Mouse (Mus musculus) fibroblast of lung, adult 2 months (primary cell): ENCODE measurements around the gene Tmem131l.

Experiments
- DNase-seq: peaks from one replicate; pipeline ENCODE4 v3.0.0-alpha.2; 2011; ENCODE audit warnings: low read depth

Tmem131l gene

GRCm38 (mm10) chr3:83978497-83979410 is 61.2 kb downstream of the Tmem131l start:
- DNase-seq: no peak

DNA sequence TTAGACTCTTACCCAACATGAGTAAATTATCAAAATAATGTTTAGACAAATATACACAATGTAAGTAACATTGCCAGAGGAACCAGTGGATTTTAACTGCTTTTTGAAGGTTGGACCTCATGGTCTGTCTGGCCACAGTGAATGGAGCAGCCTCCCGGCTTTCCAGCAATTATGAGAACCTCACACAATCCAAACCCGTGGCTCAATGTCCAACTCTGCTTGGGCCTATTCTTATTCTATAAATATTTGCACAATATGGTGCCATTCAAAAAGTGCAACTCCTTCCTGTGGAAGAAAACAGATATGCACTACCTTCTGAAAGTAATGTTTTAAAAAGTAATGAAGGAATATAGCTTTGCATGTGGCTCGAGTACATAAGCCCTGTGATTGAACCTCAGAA is 62.2 kb downstream of the Tmem131l start:
- DNase-seq: no peak

- no peak for DNase-seq
Observed at GRCm38 (mm10) chr3:83976161-83976560, 63.8 kb downstream of the Tmem131l start.

DNA sequence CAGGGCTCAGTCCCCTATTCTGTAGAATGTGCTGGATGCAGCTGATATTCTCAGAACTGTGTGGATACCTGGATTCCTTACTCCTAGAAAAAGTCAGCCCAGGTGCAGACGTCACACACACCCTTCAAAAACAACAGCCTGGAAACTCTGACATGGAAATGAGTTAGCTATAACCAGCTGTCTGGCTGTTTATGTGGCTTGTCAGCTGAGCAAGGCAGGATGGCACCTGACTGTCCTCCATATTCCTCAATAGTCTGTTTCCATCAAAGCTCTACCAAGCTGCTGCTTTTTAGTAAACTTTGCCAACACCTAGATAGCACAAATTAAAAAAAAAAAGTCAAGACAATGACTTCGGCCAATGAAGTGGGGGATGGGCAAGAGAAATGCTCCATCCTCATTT is 66.6 kb downstream of the Tmem131l start:
- DNase-seq: no peak

- DNase-seq: no peak
Observed at GRCm38 (mm10) chr3:83970629-83971028, 69.3 kb downstream of the Tmem131l start.

DNA sequence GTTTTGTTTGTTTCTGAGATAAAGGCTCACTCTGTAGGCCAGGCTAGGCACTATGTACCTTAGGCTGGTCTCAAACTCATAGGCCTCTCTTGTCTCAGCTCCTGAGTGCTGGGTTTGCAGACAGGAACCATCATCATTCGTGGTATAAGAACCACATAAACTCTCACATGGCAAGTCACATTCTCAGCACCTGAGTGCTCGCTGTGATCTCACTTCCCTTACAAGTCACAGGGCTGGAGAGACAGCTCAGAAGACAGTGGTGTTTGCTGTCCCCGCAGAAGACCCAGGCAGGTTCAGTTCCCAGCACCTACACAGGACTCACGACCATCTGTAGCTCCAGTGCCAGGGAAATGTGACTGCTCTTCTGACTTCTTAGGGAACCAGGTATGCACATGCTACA is 70.9 kb downstream of the Tmem131l start:
- DNase-seq: no peak

GRCm38 (mm10) chr3:83967791-83968190 is 72.2 kb downstream of the Tmem131l start:
- DNase-seq: no peak

DNA sequence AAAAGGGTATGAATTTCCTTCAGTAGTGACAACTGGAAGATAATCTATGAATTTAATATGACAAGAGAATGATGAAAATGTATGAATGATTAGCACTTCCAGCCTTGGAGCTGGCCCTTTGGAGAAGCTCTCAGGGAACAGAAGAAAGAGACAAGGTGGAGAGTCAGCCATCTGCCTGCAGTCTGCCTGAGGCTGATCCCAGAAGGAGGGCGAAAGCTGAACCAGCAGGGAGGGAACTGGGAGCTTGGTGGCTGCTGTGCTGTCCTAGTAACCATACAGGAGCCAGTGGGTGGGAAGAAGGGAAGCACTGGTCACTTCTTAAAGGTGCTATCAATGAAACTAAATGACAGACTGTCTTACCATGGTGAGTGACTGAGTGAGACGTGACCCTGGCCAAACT is 74.6 kb downstream of the Tmem131l start:
- DNase-seq: no peak

DNA sequence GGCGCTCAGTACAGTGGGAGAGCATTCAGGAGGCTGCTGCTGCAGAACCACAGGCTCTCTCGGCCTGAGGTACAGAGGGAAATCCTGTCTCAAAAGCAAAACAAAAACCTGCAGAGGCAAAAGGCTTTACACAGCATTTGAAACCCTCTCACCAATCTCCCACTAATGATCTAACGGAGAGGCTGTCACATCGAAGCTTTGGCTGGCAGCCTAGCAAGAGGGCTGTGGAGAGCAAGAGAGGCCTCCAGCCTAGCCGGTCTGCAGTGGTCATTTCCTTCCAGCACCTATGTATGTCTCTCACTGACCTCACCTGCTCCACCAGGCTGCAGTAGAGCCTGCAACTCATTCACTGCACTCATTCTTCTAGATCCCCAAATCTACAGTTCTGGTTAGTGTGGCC is 76.3 kb downstream of the Tmem131l start:
- DNase-seq: no peak

- DNase-seq: no peak
Observed at GRCm38 (mm10) chr3:83962571-83962970, 77.4 kb downstream of the Tmem131l start.

GRCm38 (mm10) chr3:83962076-83962475 is 77.9 kb downstream of the Tmem131l start:
- no peak for DNase-seq

- DNase-seq: no peak
Observed at GRCm38 (mm10) chr3:83958951-83959681, 80.9 kb downstream of the Tmem131l start.

DNA sequence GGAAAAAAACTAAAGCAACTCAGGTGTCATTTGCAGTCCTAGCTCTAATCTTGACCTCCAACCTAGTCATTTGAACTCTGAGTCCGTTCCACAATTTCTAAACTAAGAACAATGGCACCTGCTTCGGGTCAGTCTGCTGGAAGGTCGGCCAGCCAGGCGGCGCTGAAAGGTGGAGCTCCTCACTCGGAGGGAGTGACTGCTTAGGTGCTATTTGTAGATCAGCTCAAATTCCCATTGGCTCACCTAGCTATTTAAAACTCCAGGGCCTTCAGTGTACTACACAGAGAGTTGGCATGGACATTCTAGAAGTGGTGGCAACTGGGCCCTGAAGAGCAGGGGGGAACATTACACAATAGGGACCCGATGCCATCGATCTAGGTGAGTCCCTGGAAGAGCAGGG is 86.1 kb downstream of the Tmem131l start:
- no peak for DNase-seq

DNA sequence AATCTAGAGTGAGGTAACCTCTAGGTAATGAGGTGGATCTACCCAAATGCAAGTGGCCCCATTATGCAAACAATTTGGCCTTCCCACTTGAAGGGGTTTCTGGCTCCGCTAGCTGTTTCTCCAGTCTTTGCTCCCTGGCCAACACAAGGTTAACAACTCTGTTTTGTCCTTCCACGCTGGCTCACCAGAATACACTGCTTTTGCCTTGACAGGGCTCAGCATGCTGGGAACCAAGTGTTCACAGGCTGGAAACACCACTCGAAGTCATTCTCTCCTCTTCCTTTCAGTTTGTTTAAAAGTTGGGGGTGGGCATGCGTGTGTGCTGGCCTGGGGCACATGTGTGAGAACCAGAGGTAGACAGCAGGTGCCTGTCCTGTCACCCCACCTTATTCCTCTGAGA is 91.2 kb downstream of the Tmem131l start:
- DNase-seq: no peak

- DNase-seq: no peak
Observed at GRCm38 (mm10) chr3:83947476-83948245, 92.3 kb downstream of the Tmem131l start.

GRCm38 (mm10) chr3:83946848-83947247 is 93.1 kb downstream of the Tmem131l start:
- DNase-seq: no peak

DNA sequence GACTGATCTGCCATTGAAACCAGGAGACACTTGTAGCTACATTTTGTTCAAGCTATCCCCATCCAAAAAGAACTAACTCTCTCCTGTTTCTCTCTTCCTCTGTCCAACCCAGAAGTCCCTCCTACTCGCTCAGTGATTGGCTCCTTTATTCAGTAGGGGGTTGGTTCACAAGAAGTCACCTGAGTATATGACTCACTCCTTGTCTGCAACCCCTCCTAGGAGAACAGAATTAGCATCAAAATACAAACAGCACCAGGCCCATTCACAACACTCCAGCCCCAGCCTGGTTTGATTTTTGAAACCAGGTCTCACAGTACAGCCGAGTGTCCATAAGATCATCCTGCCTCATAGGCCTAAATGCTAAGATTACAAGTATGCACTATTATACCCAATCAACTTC is 96.3 kb downstream of the Tmem131l start:
- no peak for DNase-seq

DNA sequence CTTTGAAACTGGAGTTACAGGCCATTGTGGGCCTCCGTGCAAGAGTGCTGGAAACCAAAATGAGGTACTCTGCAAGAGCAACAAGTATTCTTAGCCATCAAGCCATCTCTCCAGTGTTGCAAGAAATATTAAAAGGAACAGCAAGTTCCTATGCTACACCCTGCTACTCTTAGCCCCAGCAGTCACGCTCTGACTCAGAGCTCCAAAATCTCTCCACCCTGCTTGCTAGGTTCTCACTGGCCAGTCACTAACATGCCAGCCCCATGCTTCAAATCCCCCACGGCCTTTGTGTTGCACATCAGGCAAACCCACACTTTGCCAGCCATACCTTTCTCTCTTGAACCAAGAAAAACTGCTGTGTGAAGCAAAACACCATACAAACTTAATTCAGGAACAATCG is 96.8 kb downstream of the Tmem131l start:
- peak; percentile 60 for DNase-seq

DNA sequence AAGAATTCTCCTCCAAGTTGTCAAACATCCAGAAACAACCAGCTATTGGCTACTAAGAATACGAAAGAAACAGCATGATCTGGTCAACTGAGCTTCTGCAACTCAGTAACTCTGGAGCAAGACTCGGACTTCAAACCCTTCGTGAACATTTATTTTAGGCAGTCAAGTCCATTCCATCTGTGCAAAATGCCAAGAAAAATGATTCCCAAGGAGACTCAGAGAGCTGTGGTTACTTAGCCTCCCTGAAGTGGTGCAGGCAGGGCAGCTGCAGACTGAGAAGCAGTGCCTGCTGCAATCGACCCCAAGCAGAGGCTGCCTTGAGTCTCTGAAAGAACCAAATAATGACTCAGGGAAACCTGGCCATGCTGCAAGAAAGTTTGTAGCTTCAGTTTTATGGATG is 98.1 kb downstream of the Tmem131l start:
- DNase-seq: peak; percentile 88

DNA sequence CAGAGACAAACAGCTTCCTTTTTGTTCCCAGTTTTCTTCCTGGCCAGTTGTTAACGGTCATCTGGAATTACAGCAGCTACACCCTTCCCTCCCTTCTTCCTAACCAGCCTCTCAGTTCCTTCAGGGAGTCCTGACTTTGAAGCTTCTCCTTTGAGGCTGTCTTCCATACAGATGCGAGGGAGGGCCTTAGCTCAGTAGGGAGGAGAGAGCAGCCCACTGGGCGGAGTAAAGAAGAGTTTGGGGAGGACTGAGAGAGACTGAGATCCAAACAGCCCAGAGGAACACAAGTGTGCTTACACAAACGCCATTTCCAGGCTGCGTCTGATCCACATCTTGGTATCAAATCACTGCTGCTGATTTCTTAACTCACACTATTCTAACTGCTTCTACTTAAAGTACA is 101.1 kb downstream of the Tmem131l start:
- no peak for DNase-seq

DNA sequence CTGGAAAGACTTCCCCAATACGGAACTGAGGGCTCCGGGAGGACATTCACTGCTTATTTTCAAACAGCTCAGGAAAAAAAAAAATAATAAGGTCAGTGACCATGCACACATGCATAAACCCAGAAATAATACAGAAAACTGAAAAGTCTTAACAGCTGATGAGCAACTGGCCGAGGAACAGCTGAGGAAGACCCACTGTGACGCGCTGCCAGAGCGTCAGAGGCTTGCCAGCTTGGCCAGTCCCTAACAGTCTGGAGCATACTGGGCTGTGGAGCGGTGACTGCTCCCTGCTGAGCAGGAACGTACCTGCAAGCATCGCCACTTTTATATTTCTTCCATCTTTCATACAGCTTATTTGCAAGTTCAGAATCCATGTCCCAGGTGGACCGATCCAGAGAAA is 105.5 kb downstream of the Tmem131l start:
- no peak for DNase-seq

- DNase-seq: peak; percentile 50
Observed at GRCm38 (mm10) chr3:83915768-83916496, 124.0 kb downstream of the Tmem131l start.
